Mouse (Mus musculus): Measurements from ENCODE around the gene Ttll12.

Ttll12 gene

GRCm38 (mm10) chr15:83594513-83595363 lies at the start of gene Ttll12:
Gene Ttll12 (minus strand): TSS chr15:83595157.
- peak; percentile 95 for DNase-seq

DNA sequence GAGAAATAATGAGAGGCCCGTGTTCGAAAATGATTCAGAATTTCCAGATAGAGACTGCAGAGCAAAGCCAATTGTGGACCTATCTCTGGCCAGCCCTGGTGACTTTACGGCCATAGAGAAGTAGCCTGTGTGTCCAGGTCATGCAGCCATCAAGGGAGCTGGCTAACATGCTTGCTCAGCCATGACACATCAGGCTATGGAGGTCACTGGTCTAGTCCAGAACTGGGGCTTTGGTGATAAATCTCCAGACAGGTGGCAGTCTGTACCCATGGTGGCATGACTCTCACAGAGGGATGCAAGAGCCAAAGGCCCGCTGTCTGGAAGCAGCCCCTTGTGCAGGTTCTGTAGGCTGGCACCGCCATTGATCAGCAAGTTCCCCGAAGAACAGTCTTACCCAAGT lies 47.6 kb upstream of the Ttll12 start:
- no peak for DNase-seq

GRCm38 (mm10) chr15:83640208-83640607 lies 45.3 kb upstream of the Ttll12 start:
- DNase-seq = no peak

- no peak for DNase-seq
Measured at GRCm38 (mm10) chr15:83639160-83639559, 44.2 kb upstream of the Ttll12 start.

GRCm38 (mm10) chr15:83638196-83638899 lies 43.4 kb upstream of the Ttll12 start:
- no peak for DNase-seq

GRCm38 (mm10) chr15:83636759-83637158 lies 41.8 kb upstream of the Ttll12 start:
- DNase-seq = no peak

GRCm38 (mm10) chr15:83635251-83635650 lies 40.3 kb upstream of the Ttll12 start:
- no peak for DNase-seq

DNA sequence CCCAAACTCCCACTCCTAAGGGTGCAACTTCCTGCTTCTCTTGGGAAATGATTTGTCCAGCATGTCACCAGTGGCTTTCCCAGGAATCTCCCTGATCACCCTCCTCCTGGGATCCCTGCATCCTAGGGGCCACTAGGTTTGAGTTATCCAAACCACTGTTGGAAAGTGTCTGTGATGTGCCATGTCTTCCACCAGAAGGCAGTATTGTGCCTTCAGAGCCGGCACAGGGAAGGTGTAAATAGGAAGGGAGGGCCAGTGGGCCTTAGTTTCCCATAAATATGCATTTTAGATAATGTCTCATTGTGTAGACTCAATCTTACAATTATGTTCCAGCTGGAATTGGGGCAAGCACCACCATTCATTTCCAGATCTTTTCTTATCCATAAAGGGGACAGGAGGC lies 39.1 kb upstream of the Ttll12 start:
- no peak for DNase-seq

DNA sequence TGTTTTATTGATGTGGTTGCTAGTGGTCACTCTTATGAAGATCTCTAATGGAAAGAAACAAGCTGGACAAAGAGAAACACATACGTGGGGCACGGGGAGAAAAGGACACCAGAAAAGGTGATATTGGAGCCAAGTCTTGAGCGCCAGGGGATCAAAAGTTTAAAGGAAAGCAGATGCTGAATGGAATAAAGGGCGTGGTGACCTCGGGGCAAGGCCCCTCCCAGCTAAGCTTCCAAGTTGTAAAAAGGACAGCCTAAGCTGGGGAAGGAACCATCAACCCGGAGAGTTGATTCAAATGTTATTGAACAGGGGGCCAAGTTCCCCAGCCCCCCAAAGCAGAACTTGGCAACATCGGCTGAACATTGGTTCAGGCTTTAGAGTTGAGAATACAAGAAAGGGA lies 36.1 kb upstream of the Ttll12 start:
- DNase-seq = no peak

GRCm38 (mm10) chr15:83629716-83630115 lies 34.8 kb upstream of the Ttll12 start:
- no peak for DNase-seq

- DNase-seq = no peak
Measured at GRCm38 (mm10) chr15:83626142-83626645, 31.2 kb upstream of the Ttll12 start.

DNA sequence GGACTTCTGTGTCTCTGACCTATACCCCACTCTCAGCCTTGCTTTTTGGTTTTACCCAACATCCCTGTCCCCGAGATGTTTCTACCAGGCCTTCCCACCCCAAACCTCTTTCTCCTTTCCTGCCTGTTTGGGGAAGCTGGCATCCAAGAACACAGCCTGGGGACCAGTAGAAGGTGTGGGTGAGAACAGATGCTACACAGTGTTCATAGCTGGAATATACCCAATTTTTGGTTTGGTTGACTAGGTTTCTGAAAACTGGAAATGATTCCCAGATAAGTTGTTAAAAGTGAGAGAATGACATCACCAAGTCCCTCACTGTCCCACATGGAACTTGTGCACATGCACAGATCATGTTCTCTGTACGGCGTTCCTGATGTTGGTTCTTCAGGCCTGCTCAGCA lies 20.3 kb upstream of the Ttll12 start:
- no peak for DNase-seq

DNA sequence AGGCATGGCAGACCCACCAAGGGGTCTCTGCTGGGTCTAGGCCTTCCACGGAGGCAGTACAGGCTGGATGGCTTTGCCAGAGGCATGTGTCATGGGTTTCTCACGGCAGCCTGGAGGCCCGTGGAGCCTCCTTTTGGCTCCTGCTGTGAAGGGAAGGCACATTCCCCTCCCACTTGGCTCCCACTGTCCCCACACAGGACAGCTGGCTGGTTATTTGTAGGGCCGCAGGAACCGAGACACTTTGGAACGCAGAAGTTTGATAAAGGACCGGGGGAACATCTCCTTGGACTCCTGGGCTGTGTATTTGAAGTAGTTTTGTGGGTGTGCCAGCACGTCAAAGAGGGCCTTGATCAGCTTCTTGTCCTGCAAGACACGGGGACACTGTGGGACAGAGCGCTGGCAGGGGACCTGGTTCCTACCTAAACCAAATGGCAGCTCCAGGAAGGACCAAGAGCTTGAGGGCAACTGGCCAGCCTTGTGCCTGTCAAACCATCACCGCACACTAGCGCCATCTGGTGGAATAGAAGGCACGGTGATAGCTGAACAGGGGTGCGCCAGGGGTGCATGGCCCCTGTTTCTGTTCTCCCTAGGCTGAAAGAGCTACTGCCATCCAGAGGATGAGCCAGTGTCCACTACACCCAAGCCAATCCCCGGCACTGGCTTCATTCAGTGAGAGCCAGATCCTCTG lies 12.3 kb upstream of the Ttll12 start:
- peak; percentile 80 for DNase-seq

DNA sequence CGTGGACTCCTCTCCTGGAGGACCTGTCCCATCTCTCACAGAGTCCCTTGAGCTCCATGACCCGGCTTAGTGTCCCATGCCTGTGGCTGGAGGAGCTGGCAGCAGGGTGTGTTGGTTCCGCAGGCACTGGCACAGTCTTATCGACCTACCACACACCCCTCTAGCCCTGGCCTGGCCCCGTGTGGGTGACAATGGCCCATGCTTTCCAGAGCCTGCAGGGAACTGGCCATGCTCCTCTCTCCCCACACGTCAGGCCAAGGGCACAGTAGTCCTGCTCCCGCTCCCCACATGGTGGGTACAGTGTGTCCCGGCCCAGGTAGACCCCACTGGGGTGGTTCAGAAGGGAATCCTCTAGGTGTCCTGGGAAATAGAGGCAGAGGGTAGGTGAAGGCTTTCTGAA lies 11.7 kb upstream of the Ttll12 start:
- DNase-seq = no peak

DNA sequence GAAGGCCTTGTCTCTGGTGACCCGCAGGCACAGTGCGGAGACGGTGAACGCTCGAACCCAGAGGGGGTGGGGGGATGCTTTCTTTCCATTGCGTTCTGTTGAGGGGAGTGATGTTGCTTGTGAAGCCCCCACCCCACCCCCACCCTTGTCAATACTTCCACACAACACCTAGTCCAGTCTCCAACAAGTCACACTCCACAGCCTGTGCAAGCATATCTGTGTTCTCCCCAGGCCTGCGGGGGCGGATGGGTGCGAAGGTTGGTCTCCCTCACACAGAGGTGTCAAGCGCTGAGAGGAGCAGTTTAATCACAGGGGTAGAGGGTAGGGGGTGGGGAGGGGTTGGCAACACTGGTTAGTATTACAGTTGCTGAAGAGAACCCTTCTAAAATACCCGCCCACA lies 11.3 kb upstream of the Ttll12 start:
- DNase-seq = no peak

DNA sequence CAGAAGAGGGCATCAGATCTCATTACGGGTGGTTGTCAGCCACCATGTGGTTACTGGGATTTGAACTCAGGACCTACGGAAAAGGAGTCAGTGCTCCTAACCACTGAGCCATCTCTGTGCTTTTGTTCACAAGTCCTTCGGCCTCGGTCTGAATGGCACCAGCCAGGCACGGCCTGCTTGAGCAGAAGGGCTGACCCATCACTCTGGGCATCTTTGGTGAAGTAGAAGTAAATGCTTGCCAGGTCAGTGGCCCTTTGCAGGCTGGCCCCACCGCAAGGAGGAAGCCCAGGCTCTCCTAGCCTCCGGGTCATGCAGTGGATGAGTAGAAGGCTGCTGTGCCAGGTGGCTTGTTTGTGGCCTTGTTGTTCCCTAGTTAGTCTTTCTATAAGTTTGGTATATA lies 8.5 kb upstream of the Ttll12 start:
- no peak for DNase-seq

- DNase-seq = no peak
Measured at GRCm38 (mm10) chr15:83603046-83603396, 8.1 kb upstream of the Ttll12 start.

DNA sequence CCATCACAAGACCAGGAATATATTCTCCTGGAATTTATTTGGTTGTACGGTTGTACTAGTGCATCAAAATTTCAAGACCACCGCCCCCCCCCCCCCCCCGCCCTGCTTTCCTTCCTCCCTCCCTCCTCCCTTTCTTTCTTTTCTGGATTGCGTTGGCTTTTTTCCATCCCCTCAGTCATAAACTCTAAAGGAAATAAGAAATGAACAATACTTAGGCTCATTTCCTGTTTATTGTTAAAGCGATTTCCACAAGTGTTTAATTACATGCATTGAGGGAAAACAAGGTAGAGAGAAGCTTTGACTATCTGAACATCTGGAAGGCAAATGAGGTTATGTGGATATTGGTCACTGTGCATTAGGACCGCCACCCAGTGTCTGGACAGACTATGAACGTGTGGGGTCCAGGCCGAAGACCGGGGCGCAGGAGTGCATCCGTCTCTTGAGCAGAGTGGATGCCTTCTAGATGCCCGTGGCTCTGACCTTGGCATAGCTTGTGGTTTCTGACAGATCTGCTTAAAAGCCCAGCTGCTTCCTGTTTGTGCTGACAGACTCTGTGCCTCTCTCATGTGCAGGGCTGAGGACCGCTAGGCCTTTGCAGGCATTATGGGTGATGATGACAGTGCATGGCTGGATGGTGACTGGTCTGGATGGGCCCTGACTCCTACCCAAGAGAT lies 7.6 kb upstream of the Ttll12 start:
- no peak for DNase-seq

DNA sequence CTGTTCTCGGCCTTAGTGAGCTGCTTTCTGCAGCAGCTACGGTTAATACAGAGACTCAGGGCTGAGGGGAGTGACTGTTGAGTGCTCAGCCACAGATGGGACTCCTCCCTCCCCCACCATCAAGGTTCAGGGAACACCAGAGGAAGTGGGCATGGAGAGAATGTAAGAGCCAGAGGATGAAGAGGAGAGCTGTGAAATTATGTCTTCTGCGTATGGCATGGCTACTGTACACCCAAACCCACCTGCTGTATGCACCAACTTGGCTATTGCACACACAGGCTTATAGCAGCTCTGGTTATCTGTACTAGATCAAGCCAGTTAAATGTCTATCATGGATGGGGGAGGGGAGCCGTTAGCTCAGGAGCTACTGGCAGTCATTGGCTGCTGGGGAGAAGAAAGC lies 6.2 kb upstream of the Ttll12 start:
- no peak for DNase-seq

GRCm38 (mm10) chr15:83596833-83597232 lies 1.9 kb upstream of the Ttll12 start:
- DNase-seq = no peak

DNA sequence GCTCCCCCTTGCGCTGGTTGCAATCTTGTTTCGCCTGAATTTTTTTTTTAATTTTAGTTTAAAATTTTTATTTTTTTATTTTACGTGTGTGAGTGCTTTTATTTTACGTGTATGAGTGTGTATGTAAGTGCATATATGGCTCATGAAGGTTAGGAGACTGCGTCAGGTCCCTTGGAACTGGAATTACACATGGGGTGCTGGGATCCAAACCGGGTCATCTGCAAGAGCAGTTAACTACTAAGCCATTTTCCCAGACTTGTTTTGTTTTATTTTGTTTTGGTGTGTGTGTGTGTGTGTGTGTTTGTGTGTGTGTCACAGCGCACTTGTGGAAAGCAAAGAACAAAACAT lies 381 bp upstream of the Ttll12 start:
- no peak for DNase-seq

GRCm38 (mm10) chr15:83593702-83594512 lies 1.1 kb downstream of the Ttll12 start:
- no peak for DNase-seq

Data from cerebellum, adult 9-10 months (tissue).